Mouse (Mus musculus): ENCODE results near the gene Cdk2.
"Not testable (repeated sequence)": the region's sequence is repeated elsewhere in the genome, so short reads cannot be mapped to it uniquely, and the experiment has no call there.

The Cdk2 gene

GRCm38 (mm10) chr10:128743791-128744191 is 39.0 kb upstream of the Cdk2 start:
- peak overlapping the region; percentile 88 for H3K4me3 ChIP-seq (replicated peaks; ENCODE audit: low read length)
- TF ChIP-seq CTCF (conservative IDR thresholded peaks at IDR 0.05; ENCODE audit: low read length) (no peak), NANOG (IDR thresholded peaks at IDR 0.05; ENCODE audit: borderline replicate concordance, low read length) (no peak), POU5F1 (IDR thresholded peaks at IDR 0.05; ENCODE audit: borderline replicate concordance, low read length) (no peak)
- no peaks in the 10 kb centered on the region for H3K36me3 ChIP-seq (ENCODE audit: insufficient read depth, low read length)
- H3K4me1 ChIP-seq (replicated peaks; ENCODE audit: low read depth, low read length): peaks cover 80% of the 10 kb centered on the region
- H3K27me3 ChIP-seq (ENCODE audit: insufficient read depth, low read length): peaks cover 5% of the 10 kb centered on the region
- no peaks in the 10 kb centered on the region for H3K9me3 ChIP-seq (ENCODE audit: low read length)

- H3K4me3 ChIP-seq (replicated peaks; ENCODE audit: low read length): peak overlapping the region; percentile 88
- TF ChIP-seq CTCF (conservative IDR thresholded peaks at IDR 0.05; ENCODE audit: low read length): no peak
- H3K4me1 ChIP-seq (replicated peaks; ENCODE audit: low read depth, low read length): peaks cover 85% of the 10 kb centered on the region
- H3K27me3 ChIP-seq (ENCODE audit: insufficient read depth, low read length): peaks cover 5% of the 10 kb centered on the region
- no peaks in the 10 kb centered on the region for H3K36me3 ChIP-seq (ENCODE audit: insufficient read depth, low read length)
- no peaks in the 10 kb centered on the region for H3K9me3 ChIP-seq (ENCODE audit: low read length)
These were observed 38.4 kb upstream of the Cdk2 start for GRCm38 (mm10) chr10:128743235-128743634.

GRCm38 (mm10) chr10:128742616-128743015 is 37.8 kb upstream of the Cdk2 start:
- peaks cover 5% of the 10 kb centered on the region for H3K27me3 ChIP-seq (ENCODE audit: insufficient read depth, low read length)
- TF ChIP-seq CTCF (conservative IDR thresholded peaks at IDR 0.05; ENCODE audit: low read length) (no peak), NANOG (IDR thresholded peaks at IDR 0.05; ENCODE audit: borderline replicate concordance, low read length) (no peak), POU5F1 (IDR thresholded peaks at IDR 0.05; ENCODE audit: borderline replicate concordance, low read length) (no peak)
- no peaks in the 10 kb centered on the region for H3K36me3 ChIP-seq (ENCODE audit: insufficient read depth, low read length)
- no peaks in the 10 kb centered on the region for H3K9me3 ChIP-seq (ENCODE audit: low read length)
- H3K4me3 ChIP-seq (replicated peaks; ENCODE audit: low read length): peak overlapping the region; percentile 88
- H3K4me1 ChIP-seq (replicated peaks; ENCODE audit: low read depth, low read length): peaks cover 91% of the 10 kb centered on the region

GRCm38 (mm10) chr10:128740296-128740695 is 35.5 kb upstream of the Cdk2 start:
- Histone ChIP-seq H3K9me3 (ENCODE audit: low read length) (no peaks in the 10 kb centered on the region), H3K27me3 (ENCODE audit: insufficient read depth, low read length) (peaks cover 5% of the 10 kb centered on the region), H3K36me3 (ENCODE audit: insufficient read depth, low read length) (peaks cover 14% of the 10 kb centered on the region), H3K4me1 (replicated peaks; ENCODE audit: low read depth, low read length) (peaks cover 89% of the 10 kb centered on the region), H3K4me3 (replicated peaks; ENCODE audit: low read length) (no peak overlapping the region)
- no peak for TF ChIP-seq NANOG (IDR thresholded peaks at IDR 0.05; ENCODE audit: borderline replicate concordance, low read length)
- TF ChIP-seq POU5F1 (IDR thresholded peaks at IDR 0.05; ENCODE audit: borderline replicate concordance, low read length): no peak
- no peak for TF ChIP-seq CTCF (conservative IDR thresholded peaks at IDR 0.05; ENCODE audit: low read length)

- Histone ChIP-seq H3K36me3 (ENCODE audit: insufficient read depth, low read length) (peaks cover 38% of the 10 kb centered on the region), H3K4me3 (replicated peaks; ENCODE audit: low read length) (peak overlapping the region; percentile 62), H3K4me1 (replicated peaks; ENCODE audit: low read depth, low read length) (peaks cover 63% of the 10 kb centered on the region), H3K27me3 (ENCODE audit: insufficient read depth, low read length) (no peaks in the 10 kb centered on the region), H3K9me3 (ENCODE audit: low read length) (no peaks in the 10 kb centered on the region)
- TF ChIP-seq POU5F1 (IDR thresholded peaks at IDR 0.05; ENCODE audit: borderline replicate concordance, low read length): no peak
These were observed 32.6 kb upstream of the Cdk2 start for GRCm38 (mm10) chr10:128737435-128737834.

- no peak for TF ChIP-seq CTCF (conservative IDR thresholded peaks at IDR 0.05; ENCODE audit: low read length)
- no peak for TF ChIP-seq POU5F1 (IDR thresholded peaks at IDR 0.05; ENCODE audit: borderline replicate concordance, low read length)
- Histone ChIP-seq H3K36me3 (ENCODE audit: insufficient read depth, low read length) (peaks cover 89% of the 10 kb centered on the region), H3K4me1 (replicated peaks; ENCODE audit: low read depth, low read length) (peaks cover 20% of the 10 kb centered on the region), H3K4me3 (replicated peaks; ENCODE audit: low read length) (no peak overlapping the region), H3K27me3 (ENCODE audit: insufficient read depth, low read length) (no peaks in the 10 kb centered on the region), H3K9me3 (ENCODE audit: low read length) (no peaks in the 10 kb centered on the region)
These were observed 27.2 kb upstream of the Cdk2 start for GRCm38 (mm10) chr10:128731992-128732391.

- TF ChIP-seq POU5F1 (IDR thresholded peaks at IDR 0.05; ENCODE audit: borderline replicate concordance, low read length) (no peak), CTCF (conservative IDR thresholded peaks at IDR 0.05; ENCODE audit: low read length) (peak; percentile 96), NANOG (IDR thresholded peaks at IDR 0.05; ENCODE audit: borderline replicate concordance, low read length) (no peak)
These were observed 26.2 kb upstream of the Cdk2 start for GRCm38 (mm10) chr10:128731002-128731433.

GRCm38 (mm10) chr10:128728059-128728458 is 23.2 kb upstream of the Cdk2 start:
- TF ChIP-seq NANOG (IDR thresholded peaks at IDR 0.05; ENCODE audit: borderline replicate concordance, low read length) (no peak), POU5F1 (IDR thresholded peaks at IDR 0.05; ENCODE audit: borderline replicate concordance, low read length) (no peak), CTCF (conservative IDR thresholded peaks at IDR 0.05; ENCODE audit: low read length) (no peak)
- H3K27me3 ChIP-seq (ENCODE audit: insufficient read depth, low read length): no peaks in the 10 kb centered on the region
- H3K9me3 ChIP-seq (ENCODE audit: low read length): no peaks in the 10 kb centered on the region
- peaks cover 71% of the 10 kb centered on the region for H3K36me3 ChIP-seq (ENCODE audit: insufficient read depth, low read length)
- H3K4me1 ChIP-seq (replicated peaks; ENCODE audit: low read depth, low read length): peaks cover 10% of the 10 kb centered on the region
- H3K4me3 ChIP-seq (replicated peaks; ENCODE audit: low read length): no peak overlapping the region

More at GRCm38 (mm10) chr10:128731002-128731433, 26.2 kb upstream of the Cdk2 start:
- Histone ChIP-seq H3K36me3 (ENCODE audit: insufficient read depth, low read length) (peaks cover 90% of the 10 kb centered on the region), H3K4me3 (replicated peaks; ENCODE audit: low read length) (no peak overlapping the region), H3K27me3 (ENCODE audit: insufficient read depth, low read length) (no peaks in the 10 kb centered on the region), H3K4me1 (replicated peaks; ENCODE audit: low read depth, low read length) (peaks cover 11% of the 10 kb centered on the region), H3K9me3 (ENCODE audit: low read length) (no peaks in the 10 kb centered on the region)

- not testable (repeated sequence) for H3K9me3 ChIP-seq (ENCODE audit: low read length); H3K4me3 ChIP-seq (replicated peaks; ENCODE audit: low read length); H3K27me3 ChIP-seq (ENCODE audit: insufficient read depth, low read length)
- Histone ChIP-seq H3K4me1 (replicated peaks; ENCODE audit: low read depth, low read length) (peaks cover 15% of the 10 kb centered on the region), H3K36me3 (ENCODE audit: insufficient read depth, low read length) (peaks cover 66% of the 10 kb centered on the region)
These were observed 20.6 kb upstream of the Cdk2 start for GRCm38 (mm10) chr10:128725466-128725865.
